Mouse (Mus musculus) left cerebral cortex, postnatal 14 days (tissue): ENCODE measurements at regions not wholly inside any gene's neighbourhood (a gene's known extent, or its start where the extent isn't known, plus 50 kb on each side); places are given as distances from the start of the nearest gene placed in this dataset.

Source experiments
- DNase-seq, 2 experiments: peaks; one replicate each; pipeline ENCODE4 v3.0.0; 2021 to 2022; ENCODE audit warnings: low spot score in 2 of 2, mixed read lengths in 1 of 2
- intact Hi-C: fragments of 180-260 bp; cut with DNase I; formaldehyde crosslinking; loops from one replicate; pipeline ENCODE4 v1.15.1; 2025

DNA sequence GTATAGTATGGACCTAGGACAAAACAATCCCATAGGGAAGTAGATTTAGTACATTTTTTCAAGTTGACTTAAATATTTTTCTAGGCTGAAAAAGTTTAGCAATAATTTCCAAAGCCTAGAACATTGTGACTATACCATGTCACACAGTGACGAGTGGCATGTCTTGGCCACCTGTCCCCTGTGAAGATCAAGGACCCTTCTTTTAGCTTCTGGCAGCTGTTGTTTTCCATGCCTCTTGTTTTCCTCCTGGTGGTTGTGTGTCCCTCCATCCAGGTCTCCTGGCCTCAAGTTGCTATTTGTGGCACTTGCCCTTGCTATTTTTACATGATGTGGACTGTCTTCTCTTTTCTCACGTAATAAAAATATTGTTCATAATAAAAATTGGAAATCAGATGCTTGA is 427.2 kb upstream of the Mef2c start:
- intact Hi-C loops, result loop anchor here (10.0 kb wide), 2 partner anchors 448 to 578 kb away; no protein-coding TSS in a partner anchor
- no peak for DNase-seq

DNA sequence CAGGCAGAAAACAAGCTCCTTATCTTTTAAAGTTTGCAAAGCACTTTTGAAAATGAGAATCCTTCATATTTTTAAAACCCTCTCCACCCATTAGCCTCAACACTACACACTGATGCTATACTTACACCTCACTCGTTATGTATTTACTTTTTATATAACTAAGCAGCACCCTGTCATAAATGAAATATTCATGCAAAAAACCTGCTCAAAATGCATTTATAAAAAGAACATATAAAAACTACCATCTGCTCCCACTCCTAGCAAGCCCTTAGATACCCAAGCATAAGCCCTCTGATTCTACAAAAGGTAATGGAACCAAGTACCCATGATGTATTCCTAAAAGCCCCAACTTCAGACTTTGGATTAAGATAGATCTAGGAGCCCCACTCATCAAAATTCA is 426.7 kb upstream of the Mef2c start:
- intact Hi-C loops, result loop anchor here (10.0 kb wide), 2 partner anchors 448 to 578 kb away; no protein-coding TSS in a partner anchor
- peak in 1 of 2 experiments; percentile 30 for DNase-seq

DNA sequence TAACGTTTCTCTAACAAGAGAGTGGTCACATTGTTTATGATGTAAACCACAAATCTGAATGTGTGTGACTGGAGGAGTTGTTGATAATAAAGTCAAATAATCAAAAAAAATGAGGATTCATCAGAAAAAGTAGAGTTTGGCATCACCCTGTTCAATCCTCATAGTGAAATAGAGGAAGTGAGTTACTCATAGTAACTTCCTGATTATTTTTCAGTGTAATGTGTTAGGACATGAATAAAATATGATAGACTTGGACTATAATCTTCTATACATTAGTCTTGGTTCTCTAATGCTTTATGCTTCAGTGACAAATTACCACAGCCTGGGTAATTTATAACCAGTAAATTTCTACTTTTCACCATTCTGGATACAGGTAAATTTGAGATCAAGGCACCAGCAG is 424.5 kb upstream of the Mef2c start:
- DNase-seq, result no peak
- intact Hi-C loops, result loop anchor here (10.0 kb wide), 2 partner anchors 446 to 576 kb away; no protein-coding TSS in a partner anchor

GRCm38 (mm10) chr13:83084948-83085347 is 418.9 kb upstream of the Mef2c start:
- intact Hi-C loops, result no loop called here
- DNase-seq, result no peak

- intact Hi-C loops, result no loop called here
- no peak for DNase-seq
Measured at GRCm38 (mm10) chr13:83099908-83100307, 403.9 kb upstream of the Mef2c start.

GRCm38 (mm10) chr13:83110610-83111009 is 393.2 kb upstream of the Mef2c start:
- intact Hi-C loops, result no loop called here

GRCm38 (mm10) chr13:83111503-83111902 is 392.3 kb upstream of the Mef2c start:
- DNase-seq, result peak; percentile 64 to 79
- intact Hi-C loops, result no loop called here

More at GRCm38 (mm10) chr13:83110610-83111009, 393.2 kb upstream of the Mef2c start:
- no peak for DNase-seq

- intact Hi-C loops, result no loop called here
- DNase-seq, result no peak
Measured at GRCm38 (mm10) chr13:83112323-83112722, 391.5 kb upstream of the Mef2c start.

DNA sequence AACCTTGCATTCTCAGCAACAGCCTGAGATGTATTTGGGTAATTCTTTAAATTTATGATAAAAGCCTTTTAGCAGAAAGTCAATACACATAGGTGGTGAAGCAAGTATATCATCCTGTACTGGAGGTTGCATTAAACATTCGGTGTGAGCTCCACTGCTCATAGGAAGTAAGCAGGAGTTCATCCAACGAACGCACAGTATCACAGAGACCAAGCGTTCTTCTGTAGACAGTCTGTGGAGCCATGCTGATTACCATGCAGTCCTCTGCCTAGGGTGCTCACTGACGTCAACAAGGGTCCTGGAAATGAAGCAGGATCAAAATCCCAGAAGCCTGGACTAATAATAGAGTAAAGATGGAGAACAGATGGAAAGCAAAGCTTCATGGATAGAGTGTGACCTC is 391.1 kb upstream of the Mef2c start:
- DNase-seq, result no peak
- intact Hi-C loops, result no loop called here

DNA sequence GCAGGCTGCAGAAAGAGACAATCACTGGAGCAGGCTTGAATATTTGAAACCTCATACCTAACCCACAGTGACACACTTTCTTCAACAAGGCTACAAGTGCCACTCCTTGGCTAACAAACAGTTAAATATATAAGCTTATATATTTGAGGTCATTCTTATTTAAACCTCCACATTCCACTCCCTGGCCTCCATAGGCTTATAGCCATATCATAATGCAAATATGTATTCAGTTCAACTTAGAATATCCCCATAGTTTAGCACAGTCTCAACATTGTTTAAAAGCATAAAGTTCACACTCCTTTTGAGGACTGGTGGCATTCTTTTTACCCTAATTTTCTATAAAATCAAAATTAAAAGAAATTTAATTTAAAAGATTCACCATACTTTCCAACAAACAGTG is 390.0 kb upstream of the Mef2c start:
- intact Hi-C loops, result no loop called here
- DNase-seq, result no peak

DNA sequence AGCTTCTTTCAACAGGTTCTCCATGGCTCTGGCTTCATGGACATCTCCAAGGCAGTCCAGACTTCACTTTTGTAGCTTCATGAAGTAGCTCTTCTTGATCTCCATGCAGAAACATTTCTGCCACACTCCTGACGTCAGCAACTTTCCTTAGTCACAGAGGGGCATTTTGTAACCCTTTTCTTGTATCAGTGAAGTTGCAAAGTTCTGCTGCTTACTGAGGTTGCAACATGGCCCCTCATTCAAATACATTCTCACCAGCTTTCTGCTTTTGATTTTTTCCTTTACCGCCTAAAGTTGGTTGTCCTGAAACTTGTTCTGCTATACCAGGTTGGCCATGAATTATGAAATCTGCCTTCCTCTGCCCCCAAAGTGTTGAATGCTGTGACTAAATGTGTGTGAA is 389.4 kb upstream of the Mef2c start:
- intact Hi-C loops, result no loop called here
- no peak for DNase-seq

- no peak for DNase-seq
- intact Hi-C loops, result no loop called here
Measured at GRCm38 (mm10) chr13:83115691-83116090, 388.1 kb upstream of the Mef2c start.

DNA sequence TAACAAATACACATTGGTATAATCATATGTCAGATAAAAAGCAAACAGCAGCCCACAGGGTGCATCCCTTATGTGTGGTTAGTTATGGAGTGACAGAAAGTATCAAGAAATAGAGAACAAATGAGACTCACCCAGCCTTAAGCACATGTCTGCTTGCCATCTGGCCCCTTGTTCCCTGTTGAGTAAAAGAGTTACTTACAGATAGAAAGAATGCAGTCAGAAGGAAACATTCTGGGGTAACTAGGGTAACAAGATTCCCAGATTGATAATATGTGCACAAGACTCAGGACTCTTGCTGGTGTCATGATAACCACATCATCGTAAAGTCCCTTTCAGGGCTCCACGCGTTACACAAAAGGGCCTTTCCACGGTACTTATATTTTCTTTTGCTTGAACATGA is 383.5 kb upstream of the Mef2c start:
- DNase-seq, result no peak
- intact Hi-C loops, result loop anchor here (10.0 kb wide), 1 partner anchor 176 kb away; no protein-coding TSS in a partner anchor

DNA sequence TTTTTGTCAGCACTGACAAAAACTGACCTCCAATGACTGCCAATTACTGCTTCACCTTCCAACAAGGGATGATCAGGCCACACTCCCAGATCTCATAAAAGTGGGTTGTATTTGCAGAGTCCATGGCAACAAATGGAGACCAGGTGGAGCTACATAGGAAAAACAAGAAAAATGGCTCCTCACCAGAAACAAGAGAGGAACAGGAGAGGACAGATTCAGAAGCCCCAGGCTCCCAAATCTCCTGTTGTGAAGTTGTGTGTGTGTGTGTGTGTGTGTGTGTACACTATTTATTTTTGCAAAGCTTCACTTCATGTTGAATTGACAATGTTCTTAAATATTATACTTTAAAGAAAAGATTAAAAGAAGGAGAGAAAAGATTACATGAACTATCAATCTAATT is 380.2 kb upstream of the Mef2c start:
- intact Hi-C loops, result loop anchor here (10.0 kb wide), 1 partner anchor 179 kb away; no protein-coding TSS in a partner anchor

GRCm38 (mm10) chr13:83124651-83125050 is 379.2 kb upstream of the Mef2c start:
- DNase-seq, result no peak

More for the DNA sequence above, 380.2 kb upstream of the Mef2c start:
- DNase-seq, result no peak

DNA sequence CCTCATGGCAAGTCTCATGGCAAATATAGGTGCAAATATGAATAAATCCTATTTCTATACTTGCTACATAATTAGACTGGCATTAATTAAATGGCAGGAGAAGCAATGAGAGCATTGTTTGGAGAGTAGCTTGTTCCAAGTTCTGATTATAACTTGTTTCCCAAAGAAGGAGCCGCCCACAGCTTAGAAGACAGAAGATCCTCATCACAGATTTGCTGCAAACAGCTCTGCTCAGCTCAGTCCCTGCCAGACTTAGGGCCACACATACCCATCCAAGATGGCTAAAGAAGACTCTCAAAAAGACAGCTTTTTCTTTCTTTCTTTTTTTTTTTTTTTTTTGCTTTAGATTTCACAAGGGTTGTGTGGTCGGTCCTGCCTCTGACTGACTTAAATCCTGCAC is 377.4 kb upstream of the Mef2c start:
- intact Hi-C loops, result loop anchor here (10.0 kb wide), 1 partner anchor 182 kb away; no protein-coding TSS in a partner anchor
- DNase-seq, result peak; percentile 45 to 52

More at GRCm38 (mm10) chr13:83124651-83125050, 379.2 kb upstream of the Mef2c start:
- intact Hi-C loops, result loop anchor here (10.0 kb wide), 1 partner anchor 180 kb away; no protein-coding TSS in a partner anchor

DNA sequence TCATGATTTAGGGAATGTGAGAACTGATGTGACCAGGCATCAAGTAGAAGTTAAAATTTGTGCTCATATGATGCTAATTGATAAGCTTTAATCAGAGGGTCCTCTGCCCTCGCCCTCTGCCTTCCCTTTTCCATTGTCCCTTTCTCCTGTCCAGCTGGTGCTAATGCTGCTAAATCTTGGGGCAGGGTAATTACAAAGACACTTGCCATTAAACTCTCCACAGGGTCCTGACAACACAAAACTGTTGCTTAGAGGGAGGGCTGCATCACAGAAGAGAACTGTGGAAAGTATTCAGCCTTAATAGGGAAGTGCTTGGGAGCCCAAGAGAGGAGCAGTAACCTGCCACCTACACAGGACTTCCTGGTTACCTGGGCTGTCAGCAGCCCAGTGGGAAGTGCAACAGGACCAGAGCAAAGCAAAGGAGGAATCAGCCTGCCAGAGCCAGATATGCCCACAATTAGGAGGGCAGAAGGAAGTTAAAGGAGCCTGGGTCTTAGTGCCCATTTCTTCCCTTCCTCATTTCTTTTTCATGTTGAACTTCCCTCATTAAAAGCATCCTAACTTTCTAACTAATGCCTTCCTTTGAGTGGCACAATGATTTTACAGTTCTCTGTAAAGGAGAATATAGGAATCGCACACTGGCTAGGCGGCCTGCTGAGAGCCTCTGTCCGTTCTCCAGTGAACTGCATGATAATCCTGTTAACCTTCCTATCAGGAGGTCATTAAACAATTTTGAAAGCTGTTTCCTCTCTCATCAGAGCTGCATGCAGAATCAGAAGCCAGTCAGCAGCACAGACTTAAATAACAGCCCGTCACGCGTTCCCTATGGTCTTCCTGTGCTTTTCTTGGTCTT is 372.5 kb upstream of the Mef2c start:
- intact Hi-C loops, result no loop called here
- no peak for DNase-seq

DNA sequence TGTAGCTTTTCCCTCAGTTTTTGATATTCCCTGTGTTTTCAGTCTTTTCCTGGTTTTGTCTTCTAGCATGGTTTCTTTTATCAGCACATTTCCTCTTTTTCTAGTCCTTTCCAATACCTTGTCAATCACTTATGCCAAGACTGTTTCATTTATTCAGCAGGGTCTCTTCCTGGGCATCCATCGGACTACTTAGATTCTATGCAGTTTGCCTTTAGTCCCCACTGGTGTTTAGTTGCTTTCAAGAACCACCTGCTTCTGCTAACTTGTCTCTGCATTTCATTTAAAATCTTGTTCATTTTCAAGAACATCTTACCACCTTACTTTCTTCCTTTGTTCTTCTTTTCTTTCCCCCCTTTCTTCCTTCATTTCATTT is 371.9 kb upstream of the Mef2c start:
- intact Hi-C loops, result no loop called here
- DNase-seq, result no peak

GRCm38 (mm10) chr13:83132671-83133638 is 370.9 kb upstream of the Mef2c start:
- intact Hi-C loops, result no loop called here
- no peak for DNase-seq

DNA sequence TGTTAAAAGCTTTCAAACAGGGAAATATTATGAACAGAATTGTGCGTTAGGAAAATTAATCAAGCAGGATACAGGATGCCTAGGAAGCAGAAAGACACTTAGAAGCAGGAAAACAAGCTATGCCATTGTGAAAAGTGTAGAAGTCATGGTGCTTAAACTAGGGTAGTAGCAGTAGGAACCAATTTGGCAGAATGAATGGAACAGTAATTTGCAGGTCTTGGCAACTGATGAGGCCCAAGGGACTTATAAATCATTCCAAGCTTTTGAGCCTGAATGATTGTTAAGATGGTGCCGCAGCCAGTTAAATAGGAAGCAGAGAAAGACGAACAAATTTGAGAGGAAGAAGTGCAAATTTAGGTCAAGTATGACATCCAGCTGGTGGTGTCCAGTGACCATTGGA is 360.5 kb upstream of the Mef2c start:
- intact Hi-C loops, result loop anchor here (10.0 kb wide), 1 partner anchor 381 kb away; no protein-coding TSS in a partner anchor
- no peak for DNase-seq
